Mouse (Mus musculus) forebrain, embryonic 16.5 days (tissue): ENCODE measurements around the gene Naa10. TPM values are rescaled to one million over a fixed set of nuclear protein-coding genes. Genes with fewer than 3 reads are reported as not detected.

ENCODE experiments used
- ATAC-seq: fragments of 200-750 bp; cut with Nextera tagmentation; 2 replicates; pipeline ENCODE4 v1.8.0; 2017; ENCODE audit warnings: mild to moderate bottlenecking, moderate library complexity
- H3K27ac ChIP-seq: fragments of 300-500 bp; sonication (generic); 2 replicates; pipeline ENCODE4 v1.5.1; 2014; ENCODE audit warnings: low read length, control low read depth
- H3K27me3 ChIP-seq: fragments of 300-500 bp; sonication (generic); replicated peaks from 2 replicates; pipeline ENCODE4 v1.6.1; 2014; ENCODE audit warnings: low read length; ENCODE audit not compliant: control insufficient read depth, insufficient read depth
- H3K36me3 ChIP-seq: fragments of 300-500 bp; sonication (generic); 2 replicates; pipeline ENCODE4 v1.6.1; 2014; ENCODE audit not compliant: control insufficient read depth, insufficient read depth
- H3K4me1 ChIP-seq: fragments of 300-500 bp; sonication (generic); replicated peaks from 2 replicates; pipeline ENCODE4 v1.6.1; 2014; ENCODE audit warnings: low read length; ENCODE audit not compliant: control insufficient read depth, insufficient read depth
- H3K4me2 ChIP-seq: fragments of 300-500 bp; sonication (generic); 2 replicates; pipeline ENCODE4 v1.6.1; 2014; ENCODE audit warnings: mild to moderate bottlenecking, low read length, control low read depth
- H3K4me3 ChIP-seq: fragments of 300-500 bp; sonication (generic); replicated peaks from 2 replicates; pipeline ENCODE4 v1.5.1; 2014; ENCODE audit warnings: mild to moderate bottlenecking, low read length, control low read depth
- H3K9ac ChIP-seq: fragments of 300-500 bp; sonication (generic); replicated peaks from 2 replicates; pipeline ENCODE4 v1.6.1; 2014; ENCODE audit warnings: low read depth, low read length, control low read depth
- H3K9me3 ChIP-seq: fragments of 300-500 bp; sonication (generic); 2 replicates; pipeline ENCODE4 v1.6.1; 2016; ENCODE audit warnings: low read length; ENCODE audit not compliant: control insufficient read depth
- WGBS: fragments of 180-500 bp; shearing (Covaris S2); extraction: QIAGEN DNeasy Blood & Tissue Kit; methylation state at CpG from one replicate; pipeline ENCODE4 v1.1.7; 2014; 5-methylcytosine and 5-hydroxymethylcytosine counted together
- polyA plus RNA-seq: library from polyadenylated mRNA; unstranded; fragments of >200 nt; fragmentation: Nextera tagmentation; extraction: Ambion mirVana; gene quantifications from 2 replicates; pipeline ENCODE4 v1.2.1, GENCODE M21; 2015

The Naa10 gene
- polyA plus RNA-seq, 1 experiment from 2014 or later, result 101 TPM

DNA sequence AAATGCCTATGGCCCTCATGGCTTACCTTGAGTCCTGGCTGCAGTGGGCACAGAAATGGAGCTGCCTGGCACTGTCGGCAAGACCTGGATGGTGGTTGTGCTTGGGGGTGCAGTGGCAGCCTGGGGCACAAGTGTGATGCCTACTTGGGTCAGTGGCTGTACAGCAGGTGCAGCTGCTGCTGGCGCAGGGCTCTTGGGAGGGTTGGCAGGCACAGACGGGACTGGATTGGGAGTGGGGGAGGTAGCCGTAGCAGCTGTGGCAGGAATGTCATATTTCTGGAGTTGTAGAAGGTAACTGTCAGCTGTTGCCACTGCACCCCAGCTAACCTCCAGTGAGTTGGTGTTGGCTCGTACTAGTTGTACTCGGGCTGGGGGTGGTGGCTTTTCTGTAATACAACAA is 33.2 kb upstream of the Naa10 start:
- WGBS, result 97% methylated on average over 6 of the region's 6 CpGs
- no peaks in the 10 kb centered on the region for H3K9me3 ChIP-seq
- H3K36me3 ChIP-seq, result peaks cover 30% of the 10 kb centered on the region
- H3K4me2 ChIP-seq, result no peak overlapping the region
- no peaks in the 10 kb centered on the region for H3K27me3 ChIP-seq
- H3K4me1 ChIP-seq, result no peaks in the 10 kb centered on the region
- no peak for ATAC-seq
- H3K27ac ChIP-seq, result no peak overlapping the region
- no peak overlapping the region for H3K9ac ChIP-seq
- no peak overlapping the region for H3K4me3 ChIP-seq

DNA sequence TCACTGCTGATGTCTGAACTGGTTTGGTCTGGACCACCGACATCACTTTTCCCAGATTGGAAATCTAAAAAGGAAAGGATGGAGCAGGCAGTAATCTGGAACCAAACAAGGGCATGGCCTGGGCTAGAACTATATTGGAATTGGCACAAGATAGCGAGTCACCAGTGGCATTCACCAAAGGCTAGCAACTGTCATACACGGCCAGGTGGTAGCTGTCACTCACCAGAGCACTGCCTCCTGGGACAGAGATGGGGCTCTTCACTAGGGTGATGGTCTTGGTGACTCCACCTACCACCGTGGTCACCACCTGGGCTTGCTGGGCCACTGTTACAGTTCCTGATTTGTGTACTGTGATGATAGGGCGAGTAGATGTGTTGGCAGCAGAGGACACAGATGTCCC is 30.9 kb upstream of the Naa10 start:
- Histone ChIP-seq H3K36me3 (peaks cover 25% of the 10 kb centered on the region), H3K9ac (no peak overlapping the region), H3K27ac (no peak overlapping the region), H3K4me3 (no peak overlapping the region), H3K4me2 (no peak overlapping the region), H3K9me3 (no peaks in the 10 kb centered on the region), H3K4me1 (no peaks in the 10 kb centered on the region), H3K27me3 (no peaks in the 10 kb centered on the region)
- ATAC-seq, result no peak
- 92% methylated on average over 5 of the region's 5 CpGs for whole genome bisulfite sequencing

DNA sequence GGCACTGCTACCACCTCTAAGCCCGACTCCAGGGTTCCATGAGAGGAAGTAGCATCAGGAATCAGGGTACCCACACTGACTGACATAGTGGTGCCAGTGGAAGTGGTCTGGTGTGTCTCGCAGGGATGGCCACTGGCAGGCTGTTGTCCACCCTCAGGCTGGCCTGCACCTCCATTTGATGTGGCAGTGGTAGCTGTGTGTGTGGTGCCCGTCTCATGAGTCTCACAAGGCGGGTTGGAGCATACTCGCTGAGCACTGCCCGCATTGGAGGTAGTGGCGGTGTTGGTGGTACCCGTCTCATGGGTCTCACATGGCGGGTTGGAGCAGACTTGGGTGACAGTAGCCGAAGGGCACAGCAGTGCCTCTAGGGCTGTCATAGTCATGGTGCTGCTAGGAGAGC is 27.6 kb upstream of the Naa10 start:
- Histone ChIP-seq H3K9me3 (no peaks in the 10 kb centered on the region), H3K4me2 (no peak overlapping the region), H3K27ac (no peak overlapping the region), H3K4me1 (no peaks in the 10 kb centered on the region), H3K4me3 (no peak overlapping the region), H3K36me3 (peaks cover 15% of the 10 kb centered on the region), H3K27me3 (no peaks in the 10 kb centered on the region), H3K9ac (no peak overlapping the region)
- WGBS, result 91% methylated on average over 10 of the region's 10 CpGs
- no peak for ATAC-seq

DNA sequence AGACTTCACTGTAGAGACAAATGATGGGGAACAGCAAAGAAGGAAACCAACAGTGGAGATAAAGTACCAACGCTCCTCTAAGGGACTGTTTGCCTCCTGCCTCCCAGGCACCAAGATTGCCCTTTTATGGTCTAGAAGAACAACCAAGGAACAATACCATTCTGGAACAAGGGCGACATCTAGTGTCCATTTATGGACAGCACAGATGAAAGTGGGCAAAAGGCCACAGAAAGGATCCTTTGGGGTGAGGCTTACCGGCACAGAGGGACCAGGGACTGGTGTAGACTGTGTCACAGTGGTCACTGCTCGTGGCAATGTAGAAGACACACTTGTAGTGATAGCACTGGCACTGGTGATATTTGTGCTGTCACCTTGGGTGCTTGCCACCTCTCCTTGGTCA is 26.9 kb upstream of the Naa10 start:
- no peaks in the 10 kb centered on the region for H3K27me3 ChIP-seq
- H3K36me3 ChIP-seq, result peaks cover 18% of the 10 kb centered on the region
- H3K9ac ChIP-seq, result no peak overlapping the region
- peak; percentile 53; the same call in 1 of the 2 replicates for ATAC-seq
- WGBS, result 17% methylated on average over 4 of the region's 4 CpGs
- H3K27ac ChIP-seq, result no peak overlapping the region
- no peak overlapping the region for H3K4me2 ChIP-seq
- no peaks in the 10 kb centered on the region for H3K9me3 ChIP-seq
- no peak overlapping the region for H3K4me3 ChIP-seq
- no peaks in the 10 kb centered on the region for H3K4me1 ChIP-seq

DNA sequence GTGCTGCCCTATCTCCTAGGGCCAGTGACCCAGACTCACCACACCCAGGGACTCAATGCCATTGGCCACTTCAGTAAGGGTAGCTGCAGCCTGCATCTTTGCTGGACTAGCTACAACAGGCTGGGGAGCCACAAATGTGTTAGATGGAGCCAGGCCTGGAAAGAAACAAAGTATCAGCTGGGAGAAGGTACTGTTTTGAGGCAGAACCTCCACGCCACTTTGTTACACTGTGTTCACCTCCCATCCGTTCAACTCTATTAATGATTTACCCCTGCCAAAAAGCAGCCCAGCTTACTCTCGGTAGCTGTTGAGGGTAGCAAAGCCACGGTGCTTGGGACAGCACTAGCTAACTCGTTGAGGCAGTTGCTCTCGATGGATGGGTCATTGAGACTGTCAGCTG is 25.2 kb upstream of the Naa10 start:
- H3K36me3 ChIP-seq, result peaks cover 19% of the 10 kb centered on the region
- H3K4me1 ChIP-seq, result no peaks in the 10 kb centered on the region
- H3K4me2 ChIP-seq, result no peak overlapping the region
- H3K27ac ChIP-seq, result no peak overlapping the region
- 82% methylated on average over 6 of the region's 6 CpGs for WGBS
- no peak overlapping the region for H3K9ac ChIP-seq
- H3K4me3 ChIP-seq, result no peak overlapping the region
- no peaks in the 10 kb centered on the region for H3K27me3 ChIP-seq
- H3K9me3 ChIP-seq, result no peaks in the 10 kb centered on the region
- no peak for ATAC-seq

DNA sequence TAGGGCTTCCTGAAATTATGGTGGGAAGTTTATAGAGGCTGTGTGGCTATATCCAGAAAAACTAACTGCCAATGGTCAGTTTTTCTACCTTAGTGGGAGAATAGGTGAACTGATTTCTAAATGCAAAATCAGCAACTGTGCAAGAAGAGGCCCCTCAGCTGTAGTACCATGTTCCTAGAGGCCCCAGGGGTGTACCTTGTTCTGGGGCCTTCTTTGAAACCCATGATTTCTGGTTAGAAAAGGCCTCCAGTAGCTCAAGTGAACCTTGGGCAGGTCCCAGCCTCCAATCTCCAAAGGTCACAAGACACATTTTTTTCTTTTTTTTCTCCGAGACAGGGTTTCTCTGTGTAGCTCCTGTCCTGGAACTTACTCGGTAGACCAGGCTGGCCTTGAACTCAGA is 20.6 kb upstream of the Naa10 start:
- Histone ChIP-seq H3K27me3 (no peaks in the 10 kb centered on the region), H3K4me3 (no peak overlapping the region), H3K4me2 (no peak overlapping the region), H3K27ac (no peak overlapping the region), H3K36me3 (peaks cover 8% of the 10 kb centered on the region; the same call in 1 of the 2 replicates), H3K9ac (no peak overlapping the region), H3K4me1 (no peaks in the 10 kb centered on the region), H3K9me3 (no peaks in the 10 kb centered on the region)
- WGBS, result 87% methylated on average over 2 of the region's 2 CpGs
- ATAC-seq, result no peak

DNA sequence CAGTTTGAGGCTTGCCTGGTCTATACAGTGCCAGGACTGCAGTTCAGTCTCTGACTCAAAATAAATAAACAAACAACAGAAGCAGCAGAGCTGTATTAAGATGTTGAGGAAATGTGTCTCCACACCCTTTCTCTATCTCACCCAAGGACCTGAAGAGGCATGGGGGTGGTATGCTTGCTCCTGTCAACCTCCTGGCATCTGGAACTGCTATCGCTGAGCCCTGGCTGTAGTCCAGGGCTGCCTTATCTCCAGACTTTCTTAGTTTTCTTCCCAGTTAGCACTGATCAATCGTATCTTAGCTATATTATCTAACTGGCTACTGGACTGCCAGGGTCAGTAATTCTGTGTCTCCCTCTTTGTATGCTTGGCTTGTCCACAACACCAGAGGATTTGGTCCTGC is 20.1 kb upstream of the Naa10 start:
- peaks cover 8% of the 10 kb centered on the region; the same call in 1 of the 2 replicates for H3K36me3 ChIP-seq
- no peaks in the 10 kb centered on the region for H3K4me1 ChIP-seq
- no peak overlapping the region for H3K27ac ChIP-seq
- no peak overlapping the region for H3K4me2 ChIP-seq
- no peaks in the 10 kb centered on the region for H3K9me3 ChIP-seq
- H3K4me3 ChIP-seq, result no peak overlapping the region
- no peak overlapping the region for H3K9ac ChIP-seq
- WGBS, result 86% methylated on average over 2 of the region's 2 CpGs
- ATAC-seq, result no peak
- no peaks in the 10 kb centered on the region for H3K27me3 ChIP-seq

DNA sequence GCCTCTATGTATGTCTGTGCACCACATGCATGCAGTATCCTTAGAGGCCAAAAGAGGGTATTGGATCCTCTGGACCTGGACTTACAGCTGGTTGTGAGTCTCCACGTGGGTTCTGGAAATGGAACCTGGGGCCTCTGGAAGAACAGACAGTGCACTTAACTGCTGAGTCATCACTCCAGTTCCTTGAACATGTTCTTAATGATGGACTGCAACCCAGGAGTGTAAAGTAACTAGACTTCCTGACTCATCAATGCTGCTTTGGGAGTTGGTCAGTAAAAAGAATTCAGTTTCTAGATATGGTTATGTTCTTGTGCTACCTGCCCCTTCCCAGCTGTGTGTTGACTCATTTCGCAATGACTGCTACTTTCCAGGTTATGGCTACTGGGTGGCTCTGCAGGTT is 10.1 kb upstream of the Naa10 start:
- no peaks in the 10 kb centered on the region for H3K4me1 ChIP-seq
- H3K36me3 ChIP-seq, result no peaks in the 10 kb centered on the region
- no peak overlapping the region for H3K27ac ChIP-seq
- H3K9ac ChIP-seq, result no peak overlapping the region
- ATAC-seq, result no peak
- no peaks in the 10 kb centered on the region for H3K27me3 ChIP-seq
- H3K4me3 ChIP-seq, result no peak overlapping the region
- H3K4me2 ChIP-seq, result no peak overlapping the region
- WGBS, result 81% methylated on average over 2 of the region's 2 CpGs
- H3K9me3 ChIP-seq, result no peaks in the 10 kb centered on the region

DNA sequence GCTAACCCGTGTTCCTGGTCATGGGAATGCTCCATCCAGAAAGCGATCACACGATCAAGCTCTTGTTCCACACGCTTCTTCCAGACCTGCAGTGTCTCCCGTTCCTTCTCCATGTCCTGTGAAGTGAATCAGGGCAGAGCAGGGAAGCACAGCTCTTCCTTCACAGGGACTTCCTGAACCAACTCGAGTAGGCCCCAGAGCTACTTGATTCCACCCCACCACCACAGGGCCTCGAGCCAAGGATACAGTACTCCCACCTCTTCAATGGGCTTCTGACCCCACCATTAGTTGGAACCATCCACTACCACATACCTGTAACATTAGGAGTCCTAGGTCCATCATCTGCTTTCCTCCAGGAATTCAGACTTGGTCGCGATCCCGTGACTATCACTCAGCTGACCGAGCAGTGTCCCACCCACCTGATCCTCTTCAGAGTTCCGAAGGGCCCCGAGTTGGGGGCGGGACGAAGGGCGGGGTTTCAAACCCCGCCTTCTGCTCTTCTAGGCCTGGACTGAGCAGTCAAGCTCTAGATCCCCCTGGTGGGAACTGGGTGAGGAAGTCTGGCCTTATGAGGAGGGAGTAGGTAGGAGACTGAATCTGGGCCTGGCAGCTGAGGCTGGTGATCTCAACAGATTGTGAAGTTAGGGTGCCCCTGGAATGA is 8.8 kb upstream of the Naa10 start, which contains the start of gene Renbp:
TSS of gene Renbp (minus strand) at position 449 of the 661 bp plus-strand sequence.
- 46% methylated on average over 17 of the region's 17 CpGs for WGBS
- no peak within 1 kb of the TSS for H3K4me2 ChIP-seq

DNA sequence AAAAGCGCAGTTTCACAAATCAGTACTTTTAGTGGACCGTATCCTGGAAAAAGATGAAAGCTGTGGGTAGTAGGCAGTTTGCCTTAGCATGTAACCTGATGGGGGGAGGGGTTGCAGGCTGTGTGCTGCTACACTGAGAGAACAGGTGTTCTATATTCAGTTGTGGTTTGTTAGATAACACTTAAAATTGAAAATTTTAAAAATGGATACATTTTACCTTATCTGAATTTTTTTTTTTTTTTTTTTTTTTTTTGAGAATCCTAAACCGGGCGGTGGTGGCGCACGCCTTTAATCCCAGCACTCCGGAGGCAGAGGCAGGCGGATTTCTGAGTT is 772 bp upstream of the Naa10 start:
- Histone ChIP-seq H3K4me2 (peak overlapping the region; percentile 55), H3K4me3 (peak overlapping the region; percentile 65), H3K4me1 (peaks cover 6% of the 10 kb centered on the region), H3K9ac (peak overlapping the region; percentile 60), H3K27me3 (no peaks in the 10 kb centered on the region), H3K36me3 (no peaks in the 10 kb centered on the region; the same call in 1 of the 2 replicates), H3K9me3 (no peaks in the 10 kb centered on the region), H3K27ac (peak overlapping the region; percentile 62; the same call in 1 of the 2 replicates)
- WGBS, result 73% methylated on average over 7 of the region's 8 CpGs
- ATAC-seq, result peak; percentile 7; the same call in 1 of the 2 replicates

More for the DNA sequence above, 8.8 kb upstream of the Naa10 start, which contains the start of gene Renbp:
- no peak within 1 kb of the TSS for H3K4me3 ChIP-seq
- no peaks in the 10 kb centered on the region for H3K4me1 ChIP-seq
- H3K36me3 ChIP-seq, result no peaks in the 10 kb centered on the region
- H3K9me3 ChIP-seq, result no peaks in the 10 kb centered on the region
- H3K27ac ChIP-seq, result no peak within 1 kb of the TSS
- H3K27me3 ChIP-seq, result no peaks in the 10 kb centered on the region
- H3K9ac ChIP-seq, result no peak within 1 kb of the TSS
- ATAC-seq, result no peak; the same call in 1 of the 2 replicates
